Mouse (Mus musculus) forebrain, embryonic 11.5 days (tissue): ENCODE results near the gene Anxa11. TPM values are rescaled to one million over a fixed set of nuclear protein-coding genes. Genes with fewer than 3 reads are reported as not detected.

ENCODE experiments used
- microRNA-seq: library from miRNA; unstranded; fragments of <30 nt; microRNA quantifications from one replicate; pipeline ENCODE4, GENCODE M21; 2016; ENCODE audit not compliant: insufficient number of aligned reads
- polyA plus RNA-seq: library from polyadenylated mRNA; unstranded; fragments of >200 nt; fragmentation: Nextera tagmentation; extraction: Ambion mirVana; gene quantifications from 2 replicates; pipeline ENCODE4 v1.2.1, GENCODE M21; 2014

Anxa11 gene
- polyA plus RNA-seq, 1 experiment from 2014 or later, result 3.6 TPM

Small RNA genes lying within 50 kb of the gene (microRNA-seq; reads per million reads assigned to microRNA genes)
- not detected for gene Gm23701

Other genes with a start within 250 kb of the Anxa11 start
- gene Ppif, start 148.0 kb upstream of the Anxa11 start, polyA plus RNA-seq, result 34.8 and 38.4 TPM in 2 replicates
- gene Zcchc24, start 73.1 kb upstream of the Anxa11 start, polyA plus RNA-seq, result 12.8 and 15.2 TPM in 2 replicates
- not detected in 2 replicates for gene Plac9a, start 60.9 kb downstream of the Anxa11 start, polyA plus RNA-seq
- 2.2 and 2.4 TPM in 2 replicates for gene Tmem254a, start 85.5 kb downstream of the Anxa11 start, polyA plus RNA-seq
- gene Cphx1, start 96.1 kb downstream of the Anxa11 start, polyA plus RNA-seq, result not detected in 2 replicates
- 3.6 and 5.6 TPM in 2 replicates for gene Duxbl1, start 136.4 kb downstream of the Anxa11 start, polyA plus RNA-seq
- 0.99 TPM in 1 of 2 replicates, not detected in the other for gene Gm9780, start 200.6 kb downstream of the Anxa11 start, polyA plus RNA-seq
- gene Tmem254c, start 225.2 kb downstream of the Anxa11 start, polyA plus RNA-seq, result 17.6 and 25.4 TPM in 2 replicates
- not detected in 2 replicates for gene Cphx2, start 239.4 kb downstream of the Anxa11 start, polyA plus RNA-seq
- not detected in 2 replicates for gene Cphx3, start 240.1 kb downstream of the Anxa11 start, polyA plus RNA-seq